Mouse (Mus musculus) stomach, embryonic 16.5 days (tissue): Measurements from ENCODE around the gene D5Ertd579e. TPM values are rescaled to one million over a fixed set of nuclear protein-coding genes. Genes with fewer than 3 reads are reported as not detected.

Experiments
- ATAC-seq: fragments of 200-750 bp; cut with Nextera tagmentation; 2 replicates; pipeline ENCODE4 v1.8.0; 2017; ENCODE audit warnings: moderate number of reproducible peaks, moderate TSS enrichment; ENCODE audit not compliant: insufficient read depth, low FRiP score
- H3K27ac ChIP-seq: fragments of 300-500 bp; sonication (generic); 2 replicates; pipeline ENCODE4 v1.5.1; 2014; ENCODE audit warnings: low read length
- H3K27me3 ChIP-seq: fragments of 300-500 bp; sonication (generic); 2 replicates; pipeline ENCODE4 v1.6.1; 2014; ENCODE audit warnings: low read length, control low read depth, mixed read lengths; ENCODE audit not compliant: control insufficient read depth, insufficient read depth
- H3K36me3 ChIP-seq: fragments of 300-500 bp; sonication (generic); 2 replicates; pipeline ENCODE4 v1.6.1; 2014; ENCODE audit warnings: low read length; ENCODE audit not compliant: control insufficient read depth, insufficient read depth
- H3K4me1 ChIP-seq: fragments of 300-500 bp; sonication (generic); 2 replicates; pipeline ENCODE4 v1.6.1; 2014; ENCODE audit warnings: low read length, control low read depth, mixed read lengths; ENCODE audit not compliant: control insufficient read depth, insufficient read depth
- H3K4me2 ChIP-seq: fragments of 300-500 bp; sonication (generic); 2 replicates; pipeline ENCODE4 v1.6.1; 2014; ENCODE audit warnings: low read depth, low read length, mixed read lengths
- H3K4me3 ChIP-seq: fragments of 300-500 bp; sonication (generic); replicated peaks from 2 replicates; pipeline ENCODE4 v1.5.1; 2014; ENCODE audit warnings: mild to moderate bottlenecking, low read length
- H3K9ac ChIP-seq: fragments of 300-500 bp; sonication (generic); 2 replicates; pipeline ENCODE4 v1.6.1; 2014; ENCODE audit warnings: low read length
- H3K9me3 ChIP-seq: fragments of 300-500 bp; sonication (generic); replicated peaks from 2 replicates; pipeline ENCODE4 v1.6.1; 2016; ENCODE audit warnings: low read length, control low read depth; ENCODE audit not compliant: control insufficient read depth
- WGBS: fragments of 180-500 bp; shearing (Covaris S2); extraction: QIAGEN DNeasy Blood & Tissue Kit; methylation state at CpG from one replicate; pipeline ENCODE4 v1.1.7; 2014; 5-methylcytosine and 5-hydroxymethylcytosine counted together
- polyA plus RNA-seq: library from polyadenylated mRNA; unstranded; fragments of >200 nt; fragmentation: Nextera tagmentation; extraction: Ambion mirVana; gene quantifications from 2 replicates; pipeline ENCODE4 v1.2.1, GENCODE M21; 2015

Gene D5Ertd579e
- polyA plus RNA-seq, 1 experiment from 2014 or later: 20.5 TPM

DNA sequence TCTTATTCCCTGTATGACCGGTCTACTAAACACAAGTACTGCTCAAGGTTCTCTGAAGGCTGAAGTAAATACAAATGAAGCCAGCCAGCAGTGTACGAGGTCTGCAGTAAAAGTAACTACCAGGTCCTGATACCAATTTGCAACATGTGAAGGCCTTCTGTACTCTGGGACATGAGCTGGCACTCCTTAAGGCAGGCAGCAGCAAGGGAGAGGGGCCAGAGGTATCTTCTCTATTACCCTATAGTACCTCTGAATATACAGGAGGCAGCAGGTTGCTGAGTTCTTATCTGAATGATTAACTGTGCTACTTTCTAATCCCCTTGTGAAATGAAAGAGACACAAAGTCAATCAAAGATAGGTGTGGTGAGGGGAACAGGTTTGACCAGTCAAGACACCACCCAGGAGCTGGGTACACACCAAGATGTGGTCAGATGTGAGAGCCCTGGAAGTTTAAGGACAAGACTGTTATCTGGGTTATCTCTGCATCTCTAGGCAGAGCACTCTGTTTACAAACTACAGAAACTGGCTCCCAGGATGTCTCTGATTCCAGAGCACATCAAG, 86.8 kb downstream of the D5Ertd579e start:
- no peaks in the 10 kb centered on the region for H3K27me3 ChIP-seq
- no peak overlapping the region for H3K4me2 ChIP-seq
- peak; percentile 29; the same call in 1 of the 2 replicates for ATAC-seq
- no peaks in the 10 kb centered on the region for H3K4me1 ChIP-seq
- H3K9ac ChIP-seq: no peak overlapping the region
- H3K27ac ChIP-seq: 0 out of 2 replicates have a peak overlapping the region, but pooled peaks have one; percentile 31
- H3K36me3 ChIP-seq: 0 out of 2 replicates have a peak, but pooled peaks cover 4% of the 10 kb centered on the region
- H3K4me3 ChIP-seq: no peak overlapping the region
- 77% methylated on average over 2 of the region's 2 CpGs for WGBS
- H3K9me3 ChIP-seq: no peaks in the 10 kb centered on the region

DNA sequence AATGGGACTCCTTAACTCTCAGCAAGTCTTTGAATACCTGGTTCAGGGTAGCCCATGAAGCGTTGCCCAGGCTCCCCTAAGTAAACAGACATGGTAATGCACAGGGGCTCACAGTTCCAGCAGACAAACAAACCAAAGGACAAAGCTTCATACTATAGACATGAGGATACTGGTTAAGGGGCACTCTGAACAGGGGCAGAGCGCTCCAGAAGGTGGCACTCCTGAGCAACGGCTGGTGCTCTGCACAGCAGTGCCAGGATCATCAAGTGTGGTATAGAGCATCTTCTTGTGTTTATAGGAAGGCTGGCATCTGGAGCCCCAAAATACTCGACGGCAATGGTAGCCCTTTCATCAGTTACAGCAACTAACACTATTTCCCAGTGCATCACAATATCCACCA, 92.8 kb downstream of the D5Ertd579e start:
- Histone ChIP-seq H3K9ac (no peak overlapping the region), H3K4me1 (no peaks in the 10 kb centered on the region), H3K27me3 (no peaks in the 10 kb centered on the region), H3K4me2 (no peak overlapping the region), H3K27ac (no peak overlapping the region), H3K9me3 (no peaks in the 10 kb centered on the region), H3K4me3 (no peak overlapping the region), H3K36me3 (0 out of 2 replicates have a peak, but pooled peaks cover 9% of the 10 kb centered on the region)
- ATAC-seq: no peak
- 84% methylated on average over 5 of the region's 5 CpGs for WGBS

DNA sequence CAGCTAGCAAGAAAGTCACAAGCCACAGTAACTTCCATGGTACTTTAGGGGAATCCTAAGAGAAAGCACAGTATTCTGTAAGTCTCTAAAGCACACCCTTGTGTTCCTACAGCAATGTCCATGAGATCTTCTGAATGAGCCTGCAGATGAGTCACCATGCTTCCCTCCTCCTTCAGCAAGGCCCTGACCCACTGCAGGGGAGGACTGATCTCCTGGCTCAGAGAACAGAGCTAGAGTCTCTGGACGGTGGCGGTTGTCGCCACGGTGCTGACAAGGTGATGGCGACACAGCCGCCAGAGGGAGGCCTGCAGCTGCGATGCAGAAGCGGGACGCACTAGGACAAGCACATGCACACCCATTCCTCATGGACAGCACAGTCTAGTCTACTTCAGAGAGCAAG, 93.8 kb downstream of the D5Ertd579e start:
- no peaks in the 10 kb centered on the region for H3K4me1 ChIP-seq
- no peak overlapping the region for H3K4me2 ChIP-seq
- H3K9ac ChIP-seq: no peak overlapping the region
- H3K27me3 ChIP-seq: no peaks in the 10 kb centered on the region
- H3K9me3 ChIP-seq: no peaks in the 10 kb centered on the region
- 0 out of 2 replicates have a peak, but pooled peaks cover 9% of the 10 kb centered on the region for H3K36me3 ChIP-seq
- no peak overlapping the region for H3K27ac ChIP-seq
- no peak overlapping the region for H3K4me3 ChIP-seq
- ATAC-seq: no peak
- WGBS: 88% methylated on average over 9 of the region's 9 CpGs

DNA sequence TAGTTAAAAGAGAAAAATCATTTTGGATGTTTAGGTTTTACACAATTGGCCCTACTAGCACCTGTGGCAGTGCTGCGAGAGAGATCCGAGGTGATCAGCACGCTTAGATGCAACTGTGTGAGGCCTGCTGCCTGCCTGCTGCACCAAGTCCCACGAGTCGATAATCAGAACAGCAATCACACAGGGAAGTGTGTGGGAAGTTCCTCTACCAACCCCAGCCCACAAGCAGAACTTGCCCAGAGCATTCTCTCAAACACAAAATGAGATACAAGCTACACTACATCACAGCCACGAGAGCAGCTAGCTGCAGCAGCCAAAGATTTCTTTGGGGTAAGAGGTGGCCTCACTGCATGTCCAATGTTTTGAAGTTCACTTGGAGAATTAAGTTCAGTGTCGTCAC, 94.3 kb downstream of the D5Ertd579e start:
- no peak for ATAC-seq
- no peaks in the 10 kb centered on the region for H3K27me3 ChIP-seq
- H3K27ac ChIP-seq: no peak overlapping the region
- no peak overlapping the region for H3K4me2 ChIP-seq
- no peaks in the 10 kb centered on the region for H3K4me1 ChIP-seq
- 0 out of 2 replicates have a peak, but pooled peaks cover 9% of the 10 kb centered on the region for H3K36me3 ChIP-seq
- no peak overlapping the region for H3K9ac ChIP-seq
- WGBS: 83% methylated on average over 7 of the region's 7 CpGs
- H3K4me3 ChIP-seq: no peak overlapping the region
- H3K9me3 ChIP-seq: no peaks in the 10 kb centered on the region

DNA sequence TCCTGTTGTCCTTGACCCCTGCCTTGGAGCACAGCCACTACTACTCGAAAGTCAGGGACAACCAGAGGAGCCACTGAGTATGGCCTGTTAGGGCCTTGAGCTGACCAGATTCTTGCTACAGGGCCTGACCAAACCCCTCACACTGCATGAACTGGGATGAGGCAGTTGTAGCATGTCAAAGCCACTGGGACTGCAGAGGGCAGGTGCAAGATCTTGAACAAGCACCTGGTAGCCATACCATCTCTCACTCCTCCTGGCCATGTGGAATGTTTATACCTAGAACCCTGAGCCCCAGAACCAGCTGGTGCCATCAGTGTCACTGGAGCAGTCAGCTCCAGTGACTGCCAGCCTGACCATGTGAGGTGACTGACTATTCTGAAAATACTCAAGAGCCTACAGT, 96.9 kb downstream of the D5Ertd579e start:
- Histone ChIP-seq H3K4me1 (no peaks in the 10 kb centered on the region), H3K27ac (no peak overlapping the region), H3K4me3 (no peak overlapping the region), H3K9me3 (no peaks in the 10 kb centered on the region), H3K9ac (no peak overlapping the region), H3K36me3 (0 out of 2 replicates have a peak, but pooled peaks cover 7% of the 10 kb centered on the region), H3K27me3 (no peaks in the 10 kb centered on the region), H3K4me2 (no peak overlapping the region)
- ATAC-seq: no peak
- WGBS: 96% methylated on average over 1 of the region's 1 CpGs

DNA sequence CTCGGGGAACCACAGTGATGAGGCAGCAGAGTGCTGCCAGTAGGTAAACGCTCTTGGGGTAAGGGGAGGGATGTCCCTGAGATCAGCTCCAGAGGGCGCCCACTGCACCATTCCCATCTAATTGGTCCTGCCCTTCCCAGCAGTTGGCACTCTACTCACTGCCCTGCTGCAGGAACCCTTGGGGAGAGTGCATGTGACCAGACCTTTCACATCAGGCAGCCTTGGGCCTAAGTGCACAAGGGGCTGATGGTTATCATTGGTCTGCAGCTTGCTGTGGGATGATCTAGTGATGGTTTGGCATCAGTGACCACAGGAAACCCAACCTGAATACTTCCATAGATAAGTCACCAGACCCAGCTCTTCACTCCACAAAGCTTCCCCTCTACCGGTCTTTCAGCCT, 98.2 kb downstream of the D5Ertd579e start:
- no peak for ATAC-seq
- Histone ChIP-seq H3K9me3 (no peaks in the 10 kb centered on the region), H3K4me3 (no peak overlapping the region), H3K4me2 (no peak overlapping the region), H3K27me3 (no peaks in the 10 kb centered on the region), H3K4me1 (no peaks in the 10 kb centered on the region), H3K9ac (no peak overlapping the region), H3K27ac (no peak overlapping the region), H3K36me3 (0 out of 2 replicates have a peak, but pooled peaks cover 7% of the 10 kb centered on the region)
- 40% methylated on average over 4 of the region's 4 CpGs for WGBS

DNA sequence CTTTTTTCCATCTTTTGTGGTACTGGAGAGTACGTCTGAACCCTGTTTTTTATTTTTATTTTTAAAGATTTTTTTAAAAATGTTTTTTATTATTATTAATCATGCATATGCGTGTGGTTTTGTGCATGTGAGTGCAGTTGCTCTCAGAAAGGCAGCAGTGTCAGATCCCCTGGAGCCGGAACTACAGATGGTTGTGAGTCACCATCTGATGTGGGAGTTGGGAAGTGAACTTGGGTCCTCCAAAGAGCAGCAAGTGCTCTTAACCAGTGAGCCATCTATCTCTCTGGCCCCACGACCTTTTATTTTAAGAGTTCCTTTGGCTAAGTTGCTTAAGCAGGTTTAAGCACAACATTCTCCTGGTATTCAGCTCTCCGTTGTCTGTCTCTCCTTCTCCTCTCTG, 99.6 kb downstream of the D5Ertd579e start:
- Histone ChIP-seq H3K27me3 (no peaks in the 10 kb centered on the region), H3K9ac (no peak overlapping the region), H3K27ac (no peak overlapping the region), H3K9me3 (no peaks in the 10 kb centered on the region), H3K4me3 (no peak overlapping the region), H3K4me2 (no peak overlapping the region), H3K4me1 (no peaks in the 10 kb centered on the region), H3K36me3 (no peaks in the 10 kb centered on the region)
- ATAC-seq: no peak
- 67% methylated on average over 5 of the region's 5 CpGs for WGBS

DNA sequence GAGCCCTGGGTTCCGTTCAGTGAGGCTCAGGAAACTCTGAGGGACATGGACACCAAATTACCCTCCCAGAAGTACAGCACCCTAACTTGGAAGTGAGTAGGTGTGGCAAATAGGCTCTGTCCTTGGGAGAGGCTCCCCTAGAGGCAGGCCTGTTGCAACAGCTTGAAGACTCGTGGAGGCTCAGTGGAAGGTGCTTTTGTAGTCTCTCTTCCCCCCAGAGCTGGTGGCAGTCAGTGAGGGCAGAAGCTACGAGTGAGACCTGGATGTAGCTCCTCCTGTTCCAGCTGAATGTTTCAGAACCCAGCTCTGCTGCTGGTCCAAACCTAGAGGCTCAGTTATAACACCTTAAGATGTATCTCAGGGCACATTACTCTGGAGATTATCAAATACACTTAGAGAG, 100.7 kb downstream of the D5Ertd579e start:
- Histone ChIP-seq H3K27me3 (no peaks in the 10 kb centered on the region), H3K9ac (no peak overlapping the region), H3K9me3 (no peaks in the 10 kb centered on the region), H3K4me2 (no peak overlapping the region), H3K27ac (no peak overlapping the region), H3K4me3 (no peak overlapping the region), H3K4me1 (no peaks in the 10 kb centered on the region), H3K36me3 (no peaks in the 10 kb centered on the region)
- WGBS: 31% methylated on average over 3 of the region's 3 CpGs
- no peak for ATAC-seq

DNA sequence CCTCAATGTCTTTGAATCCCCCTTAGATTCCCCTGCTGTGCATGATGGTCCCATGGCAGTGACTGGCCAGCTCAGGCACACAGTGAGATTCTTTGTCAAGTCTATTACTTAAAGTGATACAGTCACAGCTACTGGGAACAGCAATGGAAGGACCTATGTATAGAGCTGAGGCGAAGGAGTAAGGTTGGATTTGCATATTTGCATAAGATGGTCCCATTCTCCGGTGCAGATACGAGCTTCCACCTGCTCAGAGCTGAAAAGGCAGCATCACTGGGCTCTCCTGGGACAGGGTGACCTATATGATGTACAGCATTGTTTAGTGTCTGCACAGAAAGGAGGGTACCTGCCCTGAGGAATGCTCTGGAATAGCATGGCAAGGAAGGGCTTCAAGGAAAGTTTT, 101.5 kb downstream of the D5Ertd579e start:
- H3K27ac ChIP-seq: no peak overlapping the region
- H3K4me3 ChIP-seq: no peak overlapping the region
- H3K27me3 ChIP-seq: no peaks in the 10 kb centered on the region
- H3K4me1 ChIP-seq: no peaks in the 10 kb centered on the region
- H3K9ac ChIP-seq: no peak overlapping the region
- WGBS: 79% methylated on average over 3 of the region's 3 CpGs
- H3K9me3 ChIP-seq: no peaks in the 10 kb centered on the region
- ATAC-seq: no peak
- no peaks in the 10 kb centered on the region for H3K36me3 ChIP-seq
- H3K4me2 ChIP-seq: no peak overlapping the region
